Mouse (Mus musculus): ENCODE data around the gene Amph. TPM values are rescaled to one million over a fixed set of nuclear protein-coding genes. Genes with fewer than 3 reads are reported as not detected.
"Not testable (repeated sequence)": the region's sequence is repeated elsewhere in the genome, so short reads cannot be mapped to it uniquely, and the experiment has no call there.

Gene Amph
- polyA plus RNA-seq, 1 experiment: 0.75 TPM

- no peaks in the 10 kb centered on the region; the same call in 1 of the 2 replicates for H3K27me3 ChIP-seq (replicated peaks; ENCODE audit: control insufficient read depth, insufficient read depth, low read length)
- no peak overlapping the region for H3K27ac ChIP-seq (ENCODE audit: insufficient read depth, low read depth, low read length)
- TF ChIP-seq CTCF (conservative IDR thresholded peaks at IDR 0.05; ENCODE audit: insufficient read depth, insufficient read length, low read depth, low read length) (no peak), POLR2A (IDR thresholded peaks at IDR 0.05; ENCODE audit: low read depth, low read length) (no peak)
- H3K36me3 ChIP-seq (ENCODE audit: control insufficient read depth, insufficient read depth, low read length): no peaks in the 10 kb centered on the region
- 78% methylated on average over 3 of the region's 3 CpGs for WGBS
- H3K4me1 ChIP-seq (ENCODE audit: control insufficient read depth, insufficient read depth, low read length): no peaks in the 10 kb centered on the region
- H3K4me3 ChIP-seq (ENCODE audit: insufficient read depth, low read depth, low read length): no peak overlapping the region
- no peak for DNase-seq
These were observed 161.3 kb downstream of the Amph start for GRCm38 (mm10) chr13:19109331-19109730.

- TF ChIP-seq POLR2A (IDR thresholded peaks at IDR 0.05; ENCODE audit: low read depth, low read length) (no peak), CTCF (conservative IDR thresholded peaks at IDR 0.05; ENCODE audit: insufficient read depth, insufficient read length, low read depth, low read length) (no peak)
- H3K4me1 ChIP-seq (ENCODE audit: control insufficient read depth, insufficient read depth, low read length): no peaks in the 10 kb centered on the region
- no peak overlapping the region for H3K27ac ChIP-seq (ENCODE audit: insufficient read depth, low read depth, low read length)
- DNase-seq: no peak
- 88% methylated on average over 14 of the region's 14 CpGs for WGBS
- no peaks in the 10 kb centered on the region for H3K27me3 ChIP-seq (replicated peaks; ENCODE audit: control insufficient read depth, insufficient read depth, low read length)
- H3K36me3 ChIP-seq (ENCODE audit: control insufficient read depth, insufficient read depth, low read length): no peaks in the 10 kb centered on the region
- no peak overlapping the region for H3K4me3 ChIP-seq (ENCODE audit: insufficient read depth, low read depth, low read length)
These were observed 165.3 kb downstream of the Amph start for GRCm38 (mm10) chr13:19113034-19113922.

GRCm38 (mm10) chr13:19114761-19115160, 166.8 kb downstream of the Amph start:
- H3K4me1 ChIP-seq (ENCODE audit: control insufficient read depth, insufficient read depth, low read length): not testable (repeated sequence)
- 90% methylated on average over 9 of the region's 9 CpGs for WGBS

GRCm38 (mm10) chr13:19126912-19127552, 179.0 kb downstream of the Amph start:
- H3K27me3 ChIP-seq (replicated peaks; ENCODE audit: control insufficient read depth, insufficient read depth, low read length): no peaks in the 10 kb centered on the region
- DNase-seq: no peak
- 81% methylated on average over 5 of the region's 5 CpGs for WGBS
- no peak overlapping the region for H3K27ac ChIP-seq (ENCODE audit: insufficient read depth, low read depth, low read length)
- no peaks in the 10 kb centered on the region for H3K4me1 ChIP-seq (ENCODE audit: control insufficient read depth, insufficient read depth, low read length)
- H3K4me3 ChIP-seq (ENCODE audit: insufficient read depth, low read depth, low read length): no peak overlapping the region
- H3K36me3 ChIP-seq (ENCODE audit: control insufficient read depth, insufficient read depth, low read length): no peaks in the 10 kb centered on the region
- TF ChIP-seq CTCF (conservative IDR thresholded peaks at IDR 0.05; ENCODE audit: insufficient read depth, insufficient read length, low read depth, low read length): no peak
- TF ChIP-seq POLR2A (IDR thresholded peaks at IDR 0.05; ENCODE audit: low read depth, low read length): no peak

More at GRCm38 (mm10) chr13:19114761-19115160, 166.8 kb downstream of the Amph start:
- not testable (repeated sequence) for H3K27me3 ChIP-seq (replicated peaks; ENCODE audit: control insufficient read depth, insufficient read depth, low read length); H3K4me3 ChIP-seq (ENCODE audit: insufficient read depth, low read depth, low read length); DNase-seq; H3K36me3 ChIP-seq (ENCODE audit: control insufficient read depth, insufficient read depth, low read length); H3K27ac ChIP-seq (ENCODE audit: insufficient read depth, low read depth, low read length)

- H3K36me3 ChIP-seq (ENCODE audit: control insufficient read depth, insufficient read depth, low read length): no peaks in the 10 kb centered on the region
- TF ChIP-seq POLR2A (IDR thresholded peaks at IDR 0.05; ENCODE audit: low read depth, low read length) (no peak), CTCF (conservative IDR thresholded peaks at IDR 0.05; ENCODE audit: insufficient read depth, insufficient read length, low read depth, low read length) (0 out of 2 replicates have a peak, but pooled peaks have one; percentile 18)
- H3K27ac ChIP-seq (ENCODE audit: insufficient read depth, low read depth, low read length): no peak overlapping the region
- DNase-seq: peak; percentile 40
- H3K27me3 ChIP-seq (replicated peaks; ENCODE audit: control insufficient read depth, insufficient read depth, low read length): no peaks in the 10 kb centered on the region
- 31% methylated on average over 4 of the region's 4 CpGs for WGBS
- no peak overlapping the region for H3K4me3 ChIP-seq (ENCODE audit: insufficient read depth, low read depth, low read length)
- H3K4me1 ChIP-seq (ENCODE audit: control insufficient read depth, insufficient read depth, low read length): no peaks in the 10 kb centered on the region
These were observed 185.8 kb downstream of the Amph start for GRCm38 (mm10) chr13:19133833-19134232.

- WGBS: 75% methylated on average over 7 of the region's 7 CpGs
- H3K4me3 ChIP-seq (ENCODE audit: insufficient read depth, low read depth, low read length): no peak overlapping the region
- H3K4me1 ChIP-seq (ENCODE audit: control insufficient read depth, insufficient read depth, low read length): no peaks in the 10 kb centered on the region
- TF ChIP-seq POLR2A (IDR thresholded peaks at IDR 0.05; ENCODE audit: low read depth, low read length) (no peak), CTCF (conservative IDR thresholded peaks at IDR 0.05; ENCODE audit: insufficient read depth, insufficient read length, low read depth, low read length) (no peak)
- DNase-seq: no peak
- H3K27ac ChIP-seq (ENCODE audit: insufficient read depth, low read depth, low read length): no peak overlapping the region
- no peaks in the 10 kb centered on the region for H3K36me3 ChIP-seq (ENCODE audit: control insufficient read depth, insufficient read depth, low read length)
- H3K27me3 ChIP-seq (replicated peaks; ENCODE audit: control insufficient read depth, insufficient read depth, low read length): no peaks in the 10 kb centered on the region
These were observed 189.2 kb downstream of the Amph start for GRCm38 (mm10) chr13:19137212-19137611.

GRCm38 (mm10) chr13:19137932-19138331, 189.9 kb downstream of the Amph start:
- 33% methylated on average over 5 of the region's 5 CpGs for whole genome bisulfite sequencing
- TF ChIP-seq POLR2A (IDR thresholded peaks at IDR 0.05; ENCODE audit: low read depth, low read length) (no peak), CTCF (conservative IDR thresholded peaks at IDR 0.05; ENCODE audit: insufficient read depth, insufficient read length, low read depth, low read length) (no peak)
- no peak for DNase-seq
- no peak overlapping the region for H3K4me3 ChIP-seq (ENCODE audit: insufficient read depth, low read depth, low read length)
- H3K36me3 ChIP-seq (ENCODE audit: control insufficient read depth, insufficient read depth, low read length): no peaks in the 10 kb centered on the region
- H3K27ac ChIP-seq (ENCODE audit: insufficient read depth, low read depth, low read length): no peak overlapping the region
- H3K4me1 ChIP-seq (ENCODE audit: control insufficient read depth, insufficient read depth, low read length): no peaks in the 10 kb centered on the region
- H3K27me3 ChIP-seq (replicated peaks; ENCODE audit: control insufficient read depth, insufficient read depth, low read length): no peaks in the 10 kb centered on the region
